In genomic region chr11:78328512-78329056, GRCm38 (mm10) we compare ENCODE assay signal across 8 mouse cellular contexts. TPM values are rescaled to one million over a fixed set of nuclear protein-coding genes. Genes with fewer than 3 reads are reported as not detected.
A peak's percentile ranks its signal among the peaks of the same experiment; 100 is the strongest.
DNase-seq lines count a peak whose midpoint lies in the region; ATAC-seq lines count a peak whose summit lies in the region.

No protein-coding gene starts in this region.

- no peaks in the 10 kb centered on the region for H3K9me3 ChIP-seq in heart, embryonic 10.5 days
- H3K9me3 ChIP-seq in forebrain, embryonic 11.5 days (ENCODE audit: control insufficient read depth, low read length) = no peaks in the 10 kb centered on the region
- no peaks in the 10 kb centered on the region for H3K9me3 ChIP-seq in liver, embryonic 13.5 days (replicated peaks)

- peaks cover 35% of the 10 kb centered on the region for H3K36me3 ChIP-seq in heart, embryonic 10.5 days
- H3K36me3 ChIP-seq in forebrain, embryonic 11.5 days (ENCODE audit: control insufficient read depth, insufficient read depth, low read length) = peaks cover 5% of the 10 kb centered on the region; the same call in 1 of the 2 replicates
- peaks cover 15% of the 10 kb centered on the region for H3K36me3 ChIP-seq in liver, embryonic 13.5 days

- H3K27ac ChIP-seq in heart, embryonic 10.5 days = peak overlapping the region; percentile 85
- no peak overlapping the region for H3K27ac ChIP-seq in forebrain, embryonic 11.5 days (ENCODE audit: low read depth, low read length)
- peak overlapping the region; percentile 43 for H3K27ac ChIP-seq in liver, embryonic 13.5 days

- H3K27me3 ChIP-seq in heart, embryonic 10.5 days (ENCODE audit: insufficient read depth, poor library complexity, severe bottlenecking) = no peaks in the 10 kb centered on the region
- H3K27me3 ChIP-seq in forebrain, embryonic 11.5 days (ENCODE audit: control insufficient read depth, insufficient read depth, low read length) = no peaks in the 10 kb centered on the region
- no peaks in the 10 kb centered on the region for H3K27me3 ChIP-seq in liver, embryonic 13.5 days

- DNase-seq in heart, embryonic 10.5 days (ENCODE audit: low spot score) = no peak
- DNase-seq in heart, postnatal 14 days = no peak
- no peak for DNase-seq in forebrain, embryonic 11.5 days (ENCODE audit: low spot score)
- no peak for DNase-seq in liver, embryonic 13.5 days
- no peak for DNase-seq in ovary, postnatal 10 days (ENCODE audit: low spot score)
- DNase-seq in layer of hippocampus, adult 11-12 months (ENCODE audit: low spot score) = no peak
- no peak for DNase-seq in ovary, postnatal 14 days (ENCODE audit: low spot score)

- intact Hi-C loops in heart, postnatal 14 days (cut with DNase I) = no loop called here

- ATAC-seq in CD4-positive, CD25-positive, alpha-beta regulatory T cell, adult 4 months = peak; percentile 58
- ATAC-seq in forebrain, embryonic 11.5 days (replicated peaks; ENCODE audit: low FRiP score) = no peak; the same call in 1 of the 2 replicates
- peak; percentile 73 for ATAC-seq in liver, embryonic 13.5 days (ENCODE audit: low read depth)

- H3K4me2 ChIP-seq in forebrain, embryonic 11.5 days (ENCODE audit: low read depth, low read length, severe bottlenecking) = peak overlapping the region; percentile 90
- peak overlapping the region; percentile 97 for H3K4me2 ChIP-seq in liver, embryonic 13.5 days

- peak overlapping the region; percentile 80 for H3K9ac ChIP-seq in forebrain, embryonic 11.5 days (ENCODE audit: low read length)
- peak overlapping the region; percentile 89 for H3K9ac ChIP-seq in liver, embryonic 13.5 days

- H3K4me1 ChIP-seq in heart, embryonic 10.5 days = peaks cover 15% of the 10 kb centered on the region
- peaks cover 3% of the 10 kb centered on the region; the same call in 1 of the 2 replicates for H3K4me1 ChIP-seq in forebrain, embryonic 11.5 days (replicated peaks; ENCODE audit: control insufficient read depth, insufficient read depth, low read length)
- H3K4me1 ChIP-seq in liver, embryonic 13.5 days (replicated peaks) = peaks cover 13% of the 10 kb centered on the region

- 1% methylated on average over 41 of the region's 41 CpGs for WGBS in heart, embryonic 10.5 days
- 1% methylated on average over 37 of the region's 41 CpGs for WGBS in forebrain, embryonic 11.5 days
- WGBS in liver, embryonic 13.5 days (ENCODE audit: insufficient replicate concordance) = under 1% methylated on average over 41 of the region's 41 CpGs

- peak overlapping the region; percentile 91 for H3K4me3 ChIP-seq in heart, embryonic 10.5 days
- peak overlapping the region; percentile 85 for H3K4me3 ChIP-seq in forebrain, embryonic 11.5 days (ENCODE audit: low read depth, low read length)
- peak overlapping the region; percentile 89 for H3K4me3 ChIP-seq in liver, embryonic 13.5 days (replicated peaks)

RNA-seq across cellular contexts. Expression of gene Pigs, which starts 0.4 kb away (rescaled TPM):
- polyA plus RNA-seq in heart, embryonic 10.5 days (2016; fragmentation: Nextera tagmentation; extraction: Ambion mirVana) = 72.0 and 78.3 TPM in 2 replicates
- 10 to 100 TPM; 23.5 to 23.9 TPM for total RNA-seq in heart, postnatal 14 days (2021)
- 100 to 1,000 TPM in 1 of 2 experiments, 10 to 100 TPM in 1; 64.1 to 119 TPM for polyA plus RNA-seq in CD4-positive, CD25-positive, alpha-beta regulatory T cell, adult 4 months (2017; shearing (Covaris generic))
- 69.6 and 70.3 TPM in 2 replicates for polyA plus RNA-seq in forebrain, embryonic 11.5 days (2014; fragmentation: Nextera tagmentation; extraction: Ambion mirVana)
- polyA plus RNA-seq in liver, embryonic 13.5 days (2015; fragmentation: Nextera tagmentation; extraction: Ambion mirVana) = 32.3 and 37.1 TPM in 2 replicates

RNA-seq across cellular contexts. Expression of gene Aldoc, which starts 5.8 kb away (rescaled TPM):
- 11.2 and 17.2 TPM in 2 replicates for polyA plus RNA-seq in heart, embryonic 10.5 days (2016; fragmentation: Nextera tagmentation; extraction: Ambion mirVana)
- 1 to 10 TPM in 1 of 2 experiments, under 1 TPM in 1; 0.54 to 1.0 TPM for total RNA-seq in heart, postnatal 14 days (2021)
- 10 to 100 TPM; 10.9 to 14.9 TPM for polyA plus RNA-seq in CD4-positive, CD25-positive, alpha-beta regulatory T cell, adult 4 months (2017; shearing (Covaris generic))
- polyA plus RNA-seq in forebrain, embryonic 11.5 days (2014; fragmentation: Nextera tagmentation; extraction: Ambion mirVana) = 3.3 and 7.4 TPM in 2 replicates
- 4.9 and 5.2 TPM in 2 replicates for polyA plus RNA-seq in liver, embryonic 13.5 days (2015; fragmentation: Nextera tagmentation; extraction: Ambion mirVana)

RNA-seq across cellular contexts. Expression of gene Unc119, which starts 14.7 kb away (rescaled TPM):
- 40.7 and 66.1 TPM in 2 replicates for polyA plus RNA-seq in heart, embryonic 10.5 days (2016; fragmentation: Nextera tagmentation; extraction: Ambion mirVana)
- 1 to 10 TPM; 5.9 to 6.3 TPM for total RNA-seq in heart, postnatal 14 days (2021)
- 10 to 100 TPM; 11.6 to 13.1 TPM for polyA plus RNA-seq in CD4-positive, CD25-positive, alpha-beta regulatory T cell, adult 4 months (2017; shearing (Covaris generic))
- 73.2 and 77.4 TPM in 2 replicates for polyA plus RNA-seq in forebrain, embryonic 11.5 days (2014; fragmentation: Nextera tagmentation; extraction: Ambion mirVana)
- 27.4 and 28.0 TPM in 2 replicates for polyA plus RNA-seq in liver, embryonic 13.5 days (2015; fragmentation: Nextera tagmentation; extraction: Ambion mirVana)

RNA-seq across cellular contexts. Expression of gene Spag5, which starts 27.3 kb away (rescaled TPM):
- 39.1 and 39.3 TPM in 2 replicates for polyA plus RNA-seq in heart, embryonic 10.5 days (2016; fragmentation: Nextera tagmentation; extraction: Ambion mirVana)
- 1 to 10 TPM; 2.2 to 4.2 TPM for total RNA-seq in heart, postnatal 14 days (2021)
- 1 to 10 TPM; 2.8 to 4.3 TPM for polyA plus RNA-seq in CD4-positive, CD25-positive, alpha-beta regulatory T cell, adult 4 months (2017; shearing (Covaris generic))
- polyA plus RNA-seq in forebrain, embryonic 11.5 days (2014; fragmentation: Nextera tagmentation; extraction: Ambion mirVana) = 75.5 and 76.1 TPM in 2 replicates
- polyA plus RNA-seq in liver, embryonic 13.5 days (2015; fragmentation: Nextera tagmentation; extraction: Ambion mirVana) = 30.3 and 32.6 TPM in 2 replicates

RNA-seq across cellular contexts. Expression of gene BC030499, which starts 37.9 kb away (rescaled TPM):
- polyA plus RNA-seq in heart, embryonic 10.5 days (2016; fragmentation: Nextera tagmentation; extraction: Ambion mirVana) = 0.23 and 0.69 TPM in 2 replicates
- total RNA-seq in heart, postnatal 14 days (2021) = 1 to 10 TPM in 1 of 2 experiments, under 1 TPM in 1; 0.90 to 1.9 TPM
- under 1 TPM in 1 of 2 experiments, not detected in 1; 0.63 TPM for polyA plus RNA-seq in CD4-positive, CD25-positive, alpha-beta regulatory T cell, adult 4 months (2017; shearing (Covaris generic))
- polyA plus RNA-seq in forebrain, embryonic 11.5 days (2014; fragmentation: Nextera tagmentation; extraction: Ambion mirVana) = 0.21 and 0.87 TPM in 2 replicates
- polyA plus RNA-seq in liver, embryonic 13.5 days (2015; fragmentation: Nextera tagmentation; extraction: Ambion mirVana) = 0.06 TPM in 1 of 2 replicates, not detected in the other
